Mouse (Mus musculus): ENCODE measurements around the gene Zfp217. TPM values are rescaled to one million over a fixed set of nuclear protein-coding genes. Genes with fewer than 3 reads are reported as not detected.

The Zfp217 gene
- total RNA-seq, 1 experiment from 2014 or later: 35.4 TPM

DNA sequence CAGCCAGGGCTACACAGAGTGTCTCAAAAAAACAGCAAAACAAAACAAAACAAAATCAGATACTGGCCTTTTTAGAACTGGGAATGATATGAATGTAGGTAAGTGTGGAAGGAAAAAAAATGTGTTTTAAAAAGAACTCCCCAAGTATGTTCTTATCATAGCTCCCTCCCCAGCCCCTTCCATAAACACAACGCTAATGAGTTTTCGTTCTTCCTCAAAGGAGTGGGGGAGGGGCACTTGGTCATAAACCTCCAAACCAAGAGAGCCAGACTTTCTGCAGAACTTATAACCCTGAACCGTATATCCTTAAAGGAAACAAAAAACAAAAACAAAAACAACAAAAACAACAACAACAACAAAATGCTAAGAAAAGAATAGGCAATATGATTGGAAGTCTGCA lies 4.0 kb downstream of the Zfp217 start:
- ATAC-seq (replicated peaks in 1 of 2; ENCODE audit: insufficient read depth in 1 of 2, low FRiP score in 2 of 2, low TSS enrichment in 1 of 2, low read depth in 1 of 2, poor library complexity in 2 of 2, severe bottlenecking in 2 of 2): no peak

GRCm38 (mm10) chr2:170142542-170142941 lies 5.4 kb downstream of the Zfp217 start:
- no peak for ATAC-seq (replicated peaks in 1 of 2; ENCODE audit: insufficient read depth in 1 of 2, low FRiP score in 2 of 2, low TSS enrichment in 1 of 2, low read depth in 1 of 2, poor library complexity in 2 of 2, severe bottlenecking in 2 of 2)

- ATAC-seq (replicated peaks in 1 of 2; ENCODE audit: insufficient read depth in 1 of 2, low FRiP score in 2 of 2, low TSS enrichment in 1 of 2, low read depth in 1 of 2, poor library complexity in 2 of 2, severe bottlenecking in 2 of 2): no peak
Measured at GRCm38 (mm10) chr2:170141481-170141880, 6.4 kb downstream of the Zfp217 start.

DNA sequence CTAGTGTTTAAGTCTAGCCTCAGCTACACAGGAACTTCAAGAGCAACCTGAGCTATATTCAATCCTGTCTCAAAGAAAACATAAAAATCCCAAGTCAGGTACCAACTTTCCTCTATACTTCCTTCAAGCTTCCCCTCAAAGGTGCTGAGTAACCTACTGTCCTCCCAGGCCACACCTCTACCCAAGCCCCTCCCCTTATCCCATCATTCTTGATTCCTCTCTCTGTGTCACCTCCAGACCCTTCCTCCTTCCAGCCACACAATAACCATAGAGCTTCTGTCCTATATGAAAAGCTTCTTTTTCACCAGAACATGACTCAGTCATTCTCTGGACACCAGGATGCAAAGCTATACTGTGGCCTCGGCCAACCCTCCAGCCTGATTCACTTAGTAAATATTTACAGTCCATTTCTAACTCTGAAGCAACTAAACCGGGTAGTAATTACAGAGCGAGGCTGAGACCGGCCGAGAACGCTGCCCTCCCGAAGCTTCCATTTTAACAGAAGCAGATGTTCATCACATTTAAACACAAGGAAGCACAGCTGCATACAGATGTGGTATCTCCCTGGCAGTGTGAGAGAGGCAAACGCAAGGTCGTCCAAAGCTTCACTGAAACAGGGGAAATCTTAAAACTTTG lies 8.4 kb downstream of the Zfp217 start:
- no peak for ATAC-seq (replicated peaks in 1 of 2; ENCODE audit: insufficient read depth in 1 of 2, low FRiP score in 2 of 2, low TSS enrichment in 1 of 2, low read depth in 1 of 2, poor library complexity in 2 of 2, severe bottlenecking in 2 of 2)

DNA sequence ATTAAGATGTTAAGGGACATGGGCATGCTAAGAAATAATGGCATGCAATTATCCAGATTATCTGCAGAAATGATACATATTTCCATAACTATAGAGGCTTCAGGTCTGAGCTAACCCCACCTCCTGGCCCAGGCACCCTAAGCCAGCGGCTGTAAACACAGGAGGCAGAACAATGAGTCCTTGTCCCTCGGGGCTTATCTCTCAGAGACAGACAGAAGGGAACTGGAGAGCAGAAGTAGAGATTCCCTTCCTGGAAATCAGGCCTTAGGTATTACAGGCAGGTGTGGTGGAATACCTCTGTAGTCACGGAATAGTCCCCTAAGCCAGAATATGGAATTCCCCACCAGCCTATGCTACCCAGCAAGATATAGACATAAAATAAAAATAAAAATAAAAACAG lies 11.0 kb downstream of the Zfp217 start:
- ATAC-seq (replicated peaks in 1 of 2; ENCODE audit: insufficient read depth in 1 of 2, low FRiP score in 2 of 2, low TSS enrichment in 1 of 2, low read depth in 1 of 2, poor library complexity in 2 of 2, severe bottlenecking in 2 of 2): no peak

DNA sequence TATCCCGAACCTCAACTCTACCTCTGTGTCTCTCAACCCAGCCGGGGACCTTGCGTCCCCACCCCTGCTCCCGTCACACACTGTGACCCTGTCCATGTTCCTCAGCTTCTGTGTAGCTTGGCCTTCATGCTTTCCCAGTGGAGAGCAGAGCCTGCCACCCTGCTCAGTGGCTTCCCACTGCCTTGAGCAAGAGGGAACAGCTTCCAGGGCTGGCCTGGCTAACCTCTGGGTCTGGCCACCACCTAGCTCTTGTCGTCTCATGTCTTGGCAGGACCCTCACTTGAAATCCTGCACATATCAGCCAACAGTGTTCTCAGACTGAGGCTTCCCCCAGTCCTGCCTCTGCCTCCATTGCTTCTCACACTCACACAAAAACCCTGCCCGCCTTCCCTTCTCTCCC lies 12.1 kb downstream of the Zfp217 start:
- ATAC-seq (replicated peaks in 1 of 2; ENCODE audit: insufficient read depth in 1 of 2, low FRiP score in 2 of 2, low TSS enrichment in 1 of 2, low read depth in 1 of 2, poor library complexity in 2 of 2, severe bottlenecking in 2 of 2): no peak

- no peak for ATAC-seq (replicated peaks in 1 of 2; ENCODE audit: insufficient read depth in 1 of 2, low FRiP score in 2 of 2, low TSS enrichment in 1 of 2, low read depth in 1 of 2, poor library complexity in 2 of 2, severe bottlenecking in 2 of 2)
Measured at GRCm38 (mm10) chr2:170134026-170134690, 13.7 kb downstream of the Zfp217 start.

DNA sequence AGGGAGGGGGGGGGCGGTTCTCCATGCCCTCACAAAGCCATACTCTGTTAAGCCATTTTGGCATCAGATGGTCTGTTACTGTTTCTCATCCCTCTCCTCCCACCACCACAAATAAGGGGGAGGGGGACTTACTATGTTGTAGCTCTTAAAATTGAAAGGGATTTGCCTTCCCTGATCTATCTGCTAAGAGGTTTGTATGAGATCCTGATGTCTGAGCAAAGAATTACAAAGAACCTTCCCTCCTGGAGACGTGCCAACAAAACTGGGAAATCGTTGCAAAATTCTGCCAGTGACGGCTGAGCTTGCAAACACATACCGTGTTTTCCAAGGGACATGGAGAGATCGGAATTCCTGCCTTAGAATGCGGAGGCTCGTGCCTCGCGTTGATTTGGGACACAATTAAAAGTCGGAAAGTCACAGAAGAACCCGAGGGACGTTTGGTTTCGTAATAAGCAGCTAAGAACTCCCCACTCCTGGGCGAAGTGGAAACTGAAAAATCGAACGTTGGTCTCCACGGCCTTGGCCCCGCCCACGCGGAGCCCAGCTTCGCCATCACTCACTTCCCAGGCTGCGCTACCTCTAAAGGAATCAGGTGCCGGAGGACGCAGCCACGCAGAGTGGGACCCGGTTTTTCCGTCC lies 14.7 kb downstream of the Zfp217 start:
- ATAC-seq (replicated peaks in 1 of 2; ENCODE audit: insufficient read depth in 1 of 2, low FRiP score in 2 of 2, low TSS enrichment in 1 of 2, low read depth in 1 of 2, poor library complexity in 2 of 2, severe bottlenecking in 2 of 2): peak; percentile 49 to 61

DNA sequence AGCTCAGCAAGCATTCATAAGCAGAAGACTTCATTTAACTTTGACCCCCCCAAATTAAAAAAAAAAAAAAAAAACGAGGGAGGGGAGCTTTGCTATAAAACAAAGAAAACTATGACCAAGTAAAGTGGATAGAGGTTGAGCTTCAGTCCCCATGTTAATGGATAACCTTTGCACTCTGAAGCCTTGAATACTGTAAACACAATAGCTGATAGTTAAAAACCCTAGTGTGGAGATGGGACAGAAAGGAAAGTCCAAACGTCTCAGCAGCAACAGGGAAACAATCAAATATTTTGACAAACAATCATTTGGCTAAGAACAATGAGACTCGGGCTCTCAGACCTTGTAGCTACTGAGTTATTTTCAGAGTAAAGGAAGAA lies 15.2 kb downstream of the Zfp217 start:
- no peak for ATAC-seq (replicated peaks in 1 of 2; ENCODE audit: insufficient read depth in 1 of 2, low FRiP score in 2 of 2, low TSS enrichment in 1 of 2, low read depth in 1 of 2, poor library complexity in 2 of 2, severe bottlenecking in 2 of 2)

DNA sequence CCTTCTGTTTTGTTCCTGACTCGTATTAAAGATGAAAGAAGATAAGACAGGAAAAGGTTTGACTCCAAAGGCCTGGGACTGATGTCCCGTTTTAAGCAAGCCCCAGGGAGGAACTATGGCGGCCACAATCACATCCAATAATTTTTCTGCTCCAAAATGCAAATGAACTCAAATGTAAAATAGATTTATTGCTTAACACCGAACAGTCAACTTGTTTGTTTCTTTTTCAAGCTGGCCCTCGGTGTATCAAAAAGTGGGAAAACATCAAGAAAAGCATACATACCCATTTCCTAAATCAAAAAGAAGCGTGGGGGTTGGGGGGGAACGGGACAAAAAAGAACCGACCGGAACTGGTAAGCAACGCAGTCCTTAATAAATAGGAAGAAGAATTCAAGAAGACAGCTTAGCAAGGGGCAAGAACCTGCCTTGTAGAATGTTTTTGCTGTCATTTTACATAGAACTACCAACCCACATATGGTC lies 15.9 kb downstream of the Zfp217 start:
- ATAC-seq (replicated peaks in 1 of 2; ENCODE audit: insufficient read depth in 1 of 2, low FRiP score in 2 of 2, low TSS enrichment in 1 of 2, low read depth in 1 of 2, poor library complexity in 2 of 2, severe bottlenecking in 2 of 2): no peak

GRCm38 (mm10) chr2:170130780-170131645 lies 16.9 kb downstream of the Zfp217 start:
- peak; percentile 17 to 23; a peak in 3 of 4 replicates for ATAC-seq (replicated peaks in 1 of 2; ENCODE audit: insufficient read depth in 1 of 2, low FRiP score in 2 of 2, low TSS enrichment in 1 of 2, low read depth in 1 of 2, poor library complexity in 2 of 2, severe bottlenecking in 2 of 2)

DNA sequence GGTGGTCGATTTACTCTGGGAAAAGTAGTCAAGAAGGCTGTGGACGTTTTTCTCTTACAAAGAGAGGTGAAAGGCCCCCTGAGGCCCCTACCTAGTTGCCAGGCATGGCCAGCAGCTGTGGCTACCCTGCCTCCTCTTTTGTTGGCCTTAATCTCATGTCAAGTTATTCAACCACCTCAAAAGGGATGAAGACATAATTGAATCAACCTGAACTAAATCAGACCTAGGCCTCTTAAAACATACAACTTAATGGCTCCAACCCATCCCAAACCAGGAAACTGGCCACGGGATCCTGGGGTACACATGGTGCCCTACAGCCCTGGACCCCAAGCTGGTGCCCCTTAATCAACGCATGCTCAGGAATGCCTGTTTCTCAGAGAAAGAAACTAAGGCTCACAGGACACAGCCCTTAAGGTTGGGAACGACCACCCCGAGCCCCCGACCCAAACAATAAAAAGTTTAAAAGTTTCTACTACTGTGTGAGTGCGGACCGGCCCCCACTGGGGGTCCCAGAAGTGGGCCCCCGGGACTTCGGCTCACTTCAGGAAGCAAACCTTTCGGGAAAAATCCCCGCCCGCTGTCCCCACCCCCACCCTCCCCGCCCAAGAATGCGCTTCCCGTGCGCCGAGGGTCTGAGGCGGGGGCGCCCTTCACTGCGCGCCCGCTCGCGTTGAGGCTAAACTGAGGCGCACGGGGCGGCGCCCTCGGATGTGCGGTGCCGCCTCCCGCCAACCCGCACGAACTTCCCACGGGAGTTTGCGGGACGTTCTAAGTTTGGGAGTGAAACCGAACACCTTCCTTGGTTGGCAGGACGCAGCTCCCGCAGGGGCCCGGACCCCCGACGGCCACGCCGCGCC lies 17.8 kb downstream of the Zfp217 start:
- no peak for ATAC-seq (replicated peaks in 1 of 2; ENCODE audit: insufficient read depth in 1 of 2, low FRiP score in 2 of 2, low TSS enrichment in 1 of 2, low read depth in 1 of 2, poor library complexity in 2 of 2, severe bottlenecking in 2 of 2)

GRCm38 (mm10) chr2:170129248-170129922 lies 18.5 kb downstream of the Zfp217 start:
- 0 out of 4 replicates have a peak, but pooled peaks of 1 of the 2 experiments have one; percentile 15 for ATAC-seq (replicated peaks in 1 of 2; ENCODE audit: insufficient read depth in 1 of 2, low FRiP score in 2 of 2, low TSS enrichment in 1 of 2, low read depth in 1 of 2, poor library complexity in 2 of 2, severe bottlenecking in 2 of 2)

GRCm38 (mm10) chr2:170128461-170129247 lies 19.2 kb downstream of the Zfp217 start:
- no peak for ATAC-seq (replicated peaks in 1 of 2; ENCODE audit: insufficient read depth in 1 of 2, low FRiP score in 2 of 2, low TSS enrichment in 1 of 2, low read depth in 1 of 2, poor library complexity in 2 of 2, severe bottlenecking in 2 of 2)

GRCm38 (mm10) chr2:170127523-170127922 lies 20.4 kb downstream of the Zfp217 start:
- no peak for ATAC-seq (replicated peaks in 1 of 2; ENCODE audit: insufficient read depth in 1 of 2, low FRiP score in 2 of 2, low TSS enrichment in 1 of 2, low read depth in 1 of 2, poor library complexity in 2 of 2, severe bottlenecking in 2 of 2)

GRCm38 (mm10) chr2:170126266-170126665 lies 21.6 kb downstream of the Zfp217 start:
- ATAC-seq (replicated peaks in 1 of 2; ENCODE audit: insufficient read depth in 1 of 2, low FRiP score in 2 of 2, low TSS enrichment in 1 of 2, low read depth in 1 of 2, poor library complexity in 2 of 2, severe bottlenecking in 2 of 2): no peak
